Mouse (Mus musculus): ENCODE measurements around the gene Gm7029. TPM values are rescaled to one million over a fixed set of nuclear protein-coding genes. Genes with fewer than 3 reads are reported as not detected.
"Not testable (repeated sequence)": the region's sequence is repeated elsewhere in the genome, so short reads cannot be mapped to it uniquely, and the experiment has no call there.

The Gm7029 gene
- total RNA-seq (2014; rRNA removed) (not detected in 2 replicates), polyA plus RNA-seq (2015; fragmentation: Nextera tagmentation; extraction: Ambion mirVana) (not detected in 2 replicates)

DNA sequence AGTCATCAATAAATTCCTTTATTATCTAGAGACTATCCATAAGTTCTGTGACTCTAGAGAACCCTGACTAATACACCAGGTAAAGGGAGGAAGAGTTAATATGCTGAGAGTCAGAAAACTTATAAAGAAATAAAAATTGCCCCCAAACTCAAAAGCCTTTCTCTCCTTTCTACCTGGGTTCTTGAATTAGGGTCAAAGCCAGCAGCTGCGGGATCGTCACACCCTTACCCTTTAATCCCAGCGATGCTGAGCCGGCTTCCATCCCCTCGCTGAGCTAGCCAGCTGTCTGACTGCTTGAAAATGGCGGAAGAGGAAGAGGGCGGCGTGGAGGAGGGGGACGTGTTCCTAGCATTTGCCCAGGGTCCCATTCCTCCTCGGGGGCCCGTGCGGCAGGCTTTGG, at the start of gene Gm7029:
Gm7029 (plus strand) TSS at position 301 of the 400 bp plus-strand sequence.
- H3K9me3 ChIP-seq (ENCODE audit: low read length); H3K9ac ChIP-seq (replicated peaks; ENCODE audit: low read length); H3K27me3 ChIP-seq (ENCODE audit: insufficient read depth, low read length); H3K4me1 ChIP-seq (ENCODE audit: insufficient read depth, low read length); H3K4me2 ChIP-seq (ENCODE audit: low read depth, low read length); H3K4me3 ChIP-seq (ENCODE audit: low read length); H3K36me3 ChIP-seq (ENCODE audit: insufficient read depth, low read length); DNase-seq (ENCODE audit: low spot score); H3K27ac ChIP-seq; ATAC-seq: not testable (repeated sequence)
- WGBS = 67% methylated on average over 3 of the region's 12 CpGs

DNA sequence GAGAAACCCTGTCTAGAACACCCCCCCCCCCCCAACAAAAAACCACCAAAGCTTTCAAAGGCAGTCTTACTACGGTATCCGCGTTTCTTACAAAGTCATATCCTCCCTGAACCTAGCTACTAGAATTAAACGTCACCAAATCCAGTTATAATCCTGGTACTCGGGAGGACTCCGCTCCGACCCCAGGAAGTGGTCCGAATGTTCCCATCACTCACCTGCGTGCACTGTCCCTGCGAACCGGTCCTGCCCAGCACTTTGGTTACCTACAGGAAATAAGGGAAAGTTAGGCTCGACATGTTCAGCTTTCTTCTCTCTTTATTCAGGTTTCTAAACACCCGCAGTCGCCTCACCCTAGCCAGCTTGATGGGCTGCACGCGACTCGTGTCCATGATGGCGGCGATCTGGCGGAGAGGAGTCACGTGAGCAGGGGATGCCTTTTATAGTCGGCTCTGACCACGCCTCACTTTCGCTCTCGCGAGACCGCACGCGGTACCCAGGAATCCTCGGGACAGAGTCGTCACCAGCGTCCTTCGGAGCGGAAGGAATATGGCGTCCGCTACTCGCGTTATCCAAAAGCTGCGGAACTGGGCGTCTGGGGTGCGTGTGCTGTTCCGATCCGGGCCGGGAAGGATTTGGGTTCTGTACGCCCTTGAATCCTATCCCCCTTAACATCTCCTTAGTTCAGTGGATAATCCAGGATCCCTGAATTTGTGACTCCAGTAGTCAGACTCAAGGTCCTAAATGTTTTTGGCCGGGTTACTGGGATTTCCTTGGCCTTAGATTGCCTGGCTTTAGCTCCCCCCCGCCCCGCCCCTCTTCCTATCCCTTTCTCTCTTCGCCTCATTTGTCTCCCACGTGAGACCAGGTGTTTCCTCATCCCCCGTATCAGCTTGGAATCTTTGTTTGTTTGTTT, 49.3 kb upstream of the Gm7029 start, which contains the start of the genes Rps28 and Ndufa7:
Rps28 (minus strand) TSS at position 479 of the 913 bp plus-strand sequence.
Ndufa7 (plus strand) TSS at position 489 of the 913 bp plus-strand sequence.
- ATAC-seq (peak; percentile 97), DNase-seq (ENCODE audit: low spot score) (peak; percentile 99)
- H3K27me3 ChIP-seq (ENCODE audit: insufficient read depth, low read length) = no peaks in the 10 kb centered on the region
- WGBS = under 1% methylated on average over 51 of the region's 51 CpGs
- peaks cover 11% of the 10 kb centered on the region for H3K4me1 ChIP-seq (ENCODE audit: insufficient read depth, low read length)
- TF ChIP-seq CTCF (IDR thresholded peaks at IDR 0.05; ENCODE audit: low read depth) = no peak
- H3K36me3 ChIP-seq (ENCODE audit: insufficient read depth, low read length) = peaks cover 20% of the 10 kb centered on the region; the same call in 1 of the 2 replicates
- peak within 1 kb of the TSS; percentile 82 for H3K27ac ChIP-seq
- no peaks in the 10 kb centered on the region for H3K9me3 ChIP-seq (ENCODE audit: low read length)
- peak within 1 kb of the TSS; percentile 88 for H3K4me2 ChIP-seq (ENCODE audit: low read depth, low read length)
- peak within 1 kb of the TSS; percentile 79 for H3K9ac ChIP-seq (replicated peaks; ENCODE audit: low read length)
- peak within 1 kb of the TSS; percentile 79 for H3K4me3 ChIP-seq (ENCODE audit: low read length)

DNA sequence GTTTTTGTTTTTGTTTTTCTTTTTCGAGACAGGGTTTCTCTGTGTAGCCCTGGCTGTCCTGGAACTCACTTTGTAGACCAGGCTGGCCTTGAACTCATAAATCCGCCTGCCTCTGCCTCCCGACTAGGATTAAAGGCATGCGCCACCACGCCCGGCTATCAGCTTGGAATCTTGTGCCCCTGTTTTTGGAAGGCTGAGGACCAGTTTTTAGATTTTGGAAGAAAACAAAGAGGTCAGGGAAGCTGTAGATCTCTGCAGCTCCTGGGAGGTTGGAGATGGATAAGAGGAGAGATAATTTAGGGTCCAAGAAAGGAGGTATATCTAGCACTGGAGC, 48.7 kb upstream of the Gm7029 start:
- peaks cover 25% of the 10 kb centered on the region for H3K36me3 ChIP-seq (ENCODE audit: insufficient read depth, low read length)
- not testable (repeated sequence) for ATAC-seq; DNase-seq (ENCODE audit: low spot score); H3K27me3 ChIP-seq (ENCODE audit: insufficient read depth, low read length); H3K9me3 ChIP-seq (ENCODE audit: low read length)
- 10% methylated on average over 6 of the region's 6 CpGs for WGBS
- peak overlapping the region; percentile 79 for H3K4me3 ChIP-seq (ENCODE audit: low read length)
- peak overlapping the region; percentile 82 for H3K27ac ChIP-seq
- H3K4me1 ChIP-seq (ENCODE audit: insufficient read depth, low read length) = peaks cover 11% of the 10 kb centered on the region
- peak overlapping the region; percentile 79 for H3K9ac ChIP-seq (replicated peaks; ENCODE audit: low read length)
- peak overlapping the region; percentile 88 for H3K4me2 ChIP-seq (ENCODE audit: low read depth, low read length)

DNA sequence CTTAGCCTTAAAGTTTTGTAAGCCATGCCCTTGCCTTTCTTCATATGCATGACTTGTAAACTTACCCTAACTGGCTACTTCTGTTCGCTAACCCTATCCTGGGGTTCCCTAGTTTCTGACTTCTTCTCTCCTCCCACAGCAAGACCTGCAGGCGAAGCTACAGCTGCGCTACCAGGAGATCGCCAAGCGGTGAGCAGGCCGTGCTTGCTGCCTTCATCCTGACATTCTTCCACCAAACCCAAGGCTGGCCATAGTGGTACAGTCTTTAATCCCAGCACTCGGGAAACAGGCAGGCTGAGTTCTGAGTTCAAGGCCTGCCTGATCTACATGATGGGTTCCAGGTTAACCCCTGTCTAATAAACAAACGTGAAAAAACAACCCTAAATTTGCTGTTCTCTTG, 48.2 kb upstream of the Gm7029 start:
- H3K9ac ChIP-seq (replicated peaks; ENCODE audit: low read length) = peak overlapping the region; percentile 79
- WGBS = 88% methylated on average over 8 of the region's 8 CpGs

DNA sequence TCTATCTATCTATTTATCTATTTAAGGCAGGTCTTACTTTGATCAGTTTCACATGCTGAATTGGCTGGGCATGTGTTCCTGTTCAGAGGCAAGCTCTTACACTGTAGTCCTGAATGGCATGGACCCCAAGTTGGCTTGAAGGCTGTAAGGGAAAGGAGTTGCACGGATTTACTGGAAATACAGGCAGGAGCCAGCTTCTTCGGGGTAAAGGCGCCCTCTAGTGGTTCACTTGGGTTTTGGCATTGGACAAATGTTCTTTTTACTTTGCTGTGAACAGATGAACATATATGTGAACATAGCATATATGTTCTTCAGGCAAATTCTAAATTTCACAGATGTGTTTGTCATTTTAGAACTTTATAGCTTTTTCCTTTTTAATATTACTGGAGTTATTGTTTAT, 46.8 kb upstream of the Gm7029 start:
- 0% methylated on average over 3 of the region's 3 CpGs for WGBS

More for the DNA sequence above, 48.2 kb upstream of the Gm7029 start:
- Histone ChIP-seq H3K27ac (peak overlapping the region; percentile 82; the same call in 1 of the 2 replicates), H3K4me2 (ENCODE audit: low read depth, low read length) (peak overlapping the region; percentile 88), H3K36me3 (ENCODE audit: insufficient read depth, low read length) (peaks cover 27% of the 10 kb centered on the region), H3K27me3 (ENCODE audit: insufficient read depth, low read length) (no peaks in the 10 kb centered on the region), H3K9me3 (ENCODE audit: low read length) (no peaks in the 10 kb centered on the region), H3K4me3 (ENCODE audit: low read length) (peak overlapping the region; percentile 79), H3K4me1 (ENCODE audit: insufficient read depth, low read length) (peaks cover 11% of the 10 kb centered on the region)
- DNase-seq (ENCODE audit: low spot score) = no peak
- TF ChIP-seq CTCF (IDR thresholded peaks at IDR 0.05; ENCODE audit: low read depth) = no peak
- ATAC-seq = no peak

DNA sequence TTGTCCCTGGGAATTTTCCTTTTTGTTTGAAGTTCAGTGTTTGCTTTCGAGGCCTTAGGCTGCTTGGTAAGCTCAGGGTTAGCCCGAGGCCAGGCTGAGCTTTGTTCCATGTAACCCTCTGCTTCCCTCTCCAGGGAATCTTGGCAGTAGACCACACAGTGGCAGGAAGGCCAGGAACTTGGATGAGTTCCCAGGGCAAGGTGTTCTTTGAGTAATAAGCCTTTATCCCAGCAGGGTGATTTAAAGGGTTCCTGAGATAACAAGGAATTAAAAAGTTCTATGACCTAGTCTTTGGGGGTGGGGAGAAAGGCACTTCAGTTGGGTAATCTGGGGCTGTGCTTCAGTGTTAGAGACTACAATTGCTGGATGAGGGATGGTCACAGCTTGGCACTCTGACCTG, 44.7 kb upstream of the Gm7029 start:
- WGBS = 45% methylated on average over 2 of the region's 2 CpGs
- peaks cover 15% of the 10 kb centered on the region for H3K36me3 ChIP-seq (ENCODE audit: insufficient read depth, low read length)
- no peak overlapping the region for H3K9ac ChIP-seq (replicated peaks; ENCODE audit: low read length)
- no peaks in the 10 kb centered on the region for H3K4me1 ChIP-seq (ENCODE audit: insufficient read depth, low read length)
- no peak overlapping the region for H3K4me3 ChIP-seq (ENCODE audit: low read length)
- H3K4me2 ChIP-seq (ENCODE audit: low read depth, low read length) = no peak overlapping the region
- DNase-seq (ENCODE audit: low spot score) (no peak), ATAC-seq (no peak)
- no peak overlapping the region for H3K27ac ChIP-seq
- no peak for TF ChIP-seq CTCF (IDR thresholded peaks at IDR 0.05; ENCODE audit: low read depth)
- H3K27me3 ChIP-seq (ENCODE audit: insufficient read depth, low read length) = no peaks in the 10 kb centered on the region
- no peaks in the 10 kb centered on the region for H3K9me3 ChIP-seq (ENCODE audit: low read length)

More for the DNA sequence above, 46.8 kb upstream of the Gm7029 start:
- no peak overlapping the region for H3K4me3 ChIP-seq (ENCODE audit: low read length)
- peaks cover 11% of the 10 kb centered on the region for H3K4me1 ChIP-seq (ENCODE audit: insufficient read depth, low read length)
- peaks cover 17% of the 10 kb centered on the region for H3K36me3 ChIP-seq (ENCODE audit: insufficient read depth, low read length)
- peak; percentile 89 for DNase-seq (ENCODE audit: low spot score)
- no peak overlapping the region for H3K9ac ChIP-seq (replicated peaks; ENCODE audit: low read length)
- peak; percentile 91 for TF ChIP-seq CTCF (IDR thresholded peaks at IDR 0.05; ENCODE audit: low read depth)
- no peak overlapping the region for H3K27ac ChIP-seq
- H3K9me3 ChIP-seq (ENCODE audit: low read length) = no peaks in the 10 kb centered on the region
- no peak for ATAC-seq
- H3K27me3 ChIP-seq (ENCODE audit: insufficient read depth, low read length) = no peaks in the 10 kb centered on the region
- no peak overlapping the region for H3K4me2 ChIP-seq (ENCODE audit: low read depth, low read length)

DNA sequence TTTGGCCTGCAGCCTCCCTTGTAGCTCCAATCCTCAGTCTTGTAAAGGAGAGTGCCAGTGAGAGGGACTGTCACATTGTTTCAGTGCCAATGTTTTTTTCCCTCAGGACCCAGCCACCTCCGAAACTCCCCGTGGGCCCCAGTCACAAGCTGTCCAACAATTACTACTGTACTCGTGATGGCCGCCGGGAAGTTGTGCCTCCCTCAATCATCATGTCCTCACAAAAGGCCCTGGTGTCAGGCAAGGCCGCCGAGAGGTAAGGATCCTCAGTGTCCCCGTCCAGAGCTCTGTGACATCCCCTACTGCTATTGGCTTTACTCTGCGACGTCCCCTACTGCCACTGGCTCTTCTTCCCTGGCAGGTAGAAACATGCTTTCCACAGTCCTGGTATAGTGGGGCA, 44.1 kb upstream of the Gm7029 start:
- H3K4me3 ChIP-seq (ENCODE audit: low read length) = no peak overlapping the region

More for the DNA sequence above, 44.1 kb upstream of the Gm7029 start:
- no peak overlapping the region for H3K27ac ChIP-seq
- ATAC-seq (no peak), DNase-seq (ENCODE audit: low spot score) (no peak)
- no peaks in the 10 kb centered on the region for H3K4me1 ChIP-seq (ENCODE audit: insufficient read depth, low read length)
- no peaks in the 10 kb centered on the region for H3K9me3 ChIP-seq (ENCODE audit: low read length)
- peaks cover 22% of the 10 kb centered on the region for H3K36me3 ChIP-seq (ENCODE audit: insufficient read depth, low read length)
- no peak overlapping the region for H3K9ac ChIP-seq (replicated peaks; ENCODE audit: low read length)
- WGBS = 85% methylated on average over 10 of the region's 10 CpGs
- H3K27me3 ChIP-seq (ENCODE audit: insufficient read depth, low read length) = no peaks in the 10 kb centered on the region
- no peak for TF ChIP-seq CTCF (IDR thresholded peaks at IDR 0.05; ENCODE audit: low read depth)
- H3K4me2 ChIP-seq (ENCODE audit: low read depth, low read length) = no peak overlapping the region

All from hindbrain, postnatal 0 days (tissue).